Mouse (Mus musculus) erythroblast, embryonic 14.5 days (primary cell): Measurements from ENCODE around the gene Rpf1.

Source experiments
- GATA1 ChIP-seq: IDR thresholded peaks from 2 replicates; pipeline ENCODE4 v1.6.1; 2012; ENCODE audit warnings: low read length, inconsistent platforms, mixed read lengths
- TAL1 ChIP-seq: IDR thresholded peaks from 3 replicates; pipeline ENCODE4 v1.6.1; 2012; ENCODE audit warnings: low read length, inconsistent platforms, mixed read lengths

DNA sequence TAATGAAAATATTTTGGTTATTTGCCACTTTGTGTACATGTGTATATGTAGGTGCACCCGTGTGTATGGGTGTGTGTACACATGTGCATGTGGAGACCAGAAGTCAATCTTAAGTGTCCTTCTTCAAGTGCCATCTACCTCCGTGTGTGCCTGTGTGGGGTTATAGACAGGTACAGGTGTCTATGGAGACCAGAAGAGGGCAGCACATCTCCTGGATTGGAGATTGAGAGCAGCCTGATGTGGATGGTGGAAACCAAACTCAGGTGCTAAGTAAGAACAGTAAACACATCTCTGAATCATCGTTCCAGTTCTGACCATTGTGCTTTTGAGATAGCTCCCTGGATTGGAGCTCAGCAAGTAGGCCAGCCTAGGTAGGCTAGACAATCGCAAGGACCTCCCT, 34.8 kb downstream of the Rpf1 start:
- TF ChIP-seq TAL1 = no peak
- no peak for TF ChIP-seq GATA1
